Mouse (Mus musculus) intestine, embryonic 16.5 days (tissue): ENCODE measurements around the gene Pemt. TPM values are rescaled to one million over a fixed set of nuclear protein-coding genes. Genes with fewer than 3 reads are reported as not detected.

Source experiments
- ATAC-seq: fragments of 200-750 bp; cut with Nextera tagmentation; 2 replicates; pipeline ENCODE4 v1.8.0; 2017; ENCODE audit warnings: moderate TSS enrichment, moderate library complexity
- H3K27ac ChIP-seq: fragments of 300-500 bp; sonication (generic); 2 replicates; pipeline ENCODE4 v1.5.1; 2014; ENCODE audit warnings: mild to moderate bottlenecking, low read length
- H3K27me3 ChIP-seq: fragments of 300-500 bp; sonication (generic); replicated peaks from 2 replicates; pipeline ENCODE4 v1.6.1; 2014; ENCODE audit warnings: low read length, control low read depth, mixed read lengths; ENCODE audit not compliant: control insufficient read depth, insufficient read depth
- H3K36me3 ChIP-seq: fragments of 300-500 bp; sonication (generic); 2 replicates; pipeline ENCODE4 v1.6.1; 2014; ENCODE audit warnings: low read length, control low read depth; ENCODE audit not compliant: control insufficient read depth, insufficient read depth
- H3K4me1 ChIP-seq: fragments of 300-500 bp; sonication (generic); 2 replicates; pipeline ENCODE4 v1.6.1; 2014; ENCODE audit warnings: low read length, control low read depth, mixed read lengths; ENCODE audit not compliant: control insufficient read depth, insufficient read depth
- H3K4me2 ChIP-seq: fragments of 300-500 bp; sonication (generic); 2 replicates; pipeline ENCODE4 v1.6.1; 2014; ENCODE audit warnings: low read depth, low read length, control low read depth
- H3K4me3 ChIP-seq: fragments of 300-500 bp; sonication (generic); 2 replicates; pipeline ENCODE4 v1.5.1; 2014; ENCODE audit warnings: mild to moderate bottlenecking, low read length
- H3K9ac ChIP-seq: fragments of 300-500 bp; sonication (generic); 2 replicates; pipeline ENCODE4 v1.6.1; 2014; ENCODE audit warnings: low read depth, low read length
- H3K9me3 ChIP-seq: fragments of 300-500 bp; sonication (generic); 2 replicates; pipeline ENCODE4 v1.6.1; 2016; ENCODE audit warnings: low read length, control low read depth; ENCODE audit not compliant: control insufficient read depth
- WGBS: fragments of 180-500 bp; shearing (Covaris S2); extraction: QIAGEN DNeasy Blood & Tissue Kit; methylation state at CpG from one replicate; pipeline ENCODE4 v1.1.7; 2014; 5-methylcytosine and 5-hydroxymethylcytosine counted together
- polyA plus RNA-seq: library from polyadenylated mRNA; unstranded; fragments of >200 nt; fragmentation: Nextera tagmentation; extraction: Ambion mirVana; gene quantifications from 2 replicates; pipeline ENCODE4 v1.2.1, GENCODE M21; 2015

The Pemt gene
- polyA plus RNA-seq, 1 experiment from 2014 or later: 6.7 TPM

DNA sequence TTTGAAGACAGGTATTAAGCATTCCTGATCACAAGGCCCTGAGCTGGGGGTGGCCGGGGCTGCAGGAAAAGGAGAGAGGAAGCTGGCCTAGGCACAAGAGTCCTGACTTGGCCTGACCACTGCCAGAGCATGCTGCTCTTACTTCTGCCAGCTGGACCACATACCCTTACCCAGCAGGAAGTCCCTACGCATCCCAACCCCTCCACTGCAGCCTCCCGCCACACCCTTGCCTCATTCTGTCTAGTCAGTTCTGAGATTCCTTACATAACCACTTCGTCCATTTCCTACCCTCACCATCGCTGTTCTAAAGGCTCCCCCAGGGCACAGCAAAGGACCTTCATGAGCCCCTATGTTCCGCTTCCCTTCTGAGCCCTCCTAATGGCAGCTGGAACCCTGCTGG, 12.0 kb downstream of the Pemt start:
- H3K4me1 ChIP-seq: no peaks in the 10 kb centered on the region
- no peaks in the 10 kb centered on the region for H3K36me3 ChIP-seq
- H3K4me3 ChIP-seq: no peak overlapping the region
- ATAC-seq: no peak
- no peaks in the 10 kb centered on the region for H3K27me3 ChIP-seq
- H3K9me3 ChIP-seq: no peaks in the 10 kb centered on the region
- whole genome bisulfite sequencing: 77% methylated on average over 6 of the region's 6 CpGs
- H3K4me2 ChIP-seq: no peak overlapping the region
- H3K27ac ChIP-seq: no peak overlapping the region
- no peak overlapping the region for H3K9ac ChIP-seq

DNA sequence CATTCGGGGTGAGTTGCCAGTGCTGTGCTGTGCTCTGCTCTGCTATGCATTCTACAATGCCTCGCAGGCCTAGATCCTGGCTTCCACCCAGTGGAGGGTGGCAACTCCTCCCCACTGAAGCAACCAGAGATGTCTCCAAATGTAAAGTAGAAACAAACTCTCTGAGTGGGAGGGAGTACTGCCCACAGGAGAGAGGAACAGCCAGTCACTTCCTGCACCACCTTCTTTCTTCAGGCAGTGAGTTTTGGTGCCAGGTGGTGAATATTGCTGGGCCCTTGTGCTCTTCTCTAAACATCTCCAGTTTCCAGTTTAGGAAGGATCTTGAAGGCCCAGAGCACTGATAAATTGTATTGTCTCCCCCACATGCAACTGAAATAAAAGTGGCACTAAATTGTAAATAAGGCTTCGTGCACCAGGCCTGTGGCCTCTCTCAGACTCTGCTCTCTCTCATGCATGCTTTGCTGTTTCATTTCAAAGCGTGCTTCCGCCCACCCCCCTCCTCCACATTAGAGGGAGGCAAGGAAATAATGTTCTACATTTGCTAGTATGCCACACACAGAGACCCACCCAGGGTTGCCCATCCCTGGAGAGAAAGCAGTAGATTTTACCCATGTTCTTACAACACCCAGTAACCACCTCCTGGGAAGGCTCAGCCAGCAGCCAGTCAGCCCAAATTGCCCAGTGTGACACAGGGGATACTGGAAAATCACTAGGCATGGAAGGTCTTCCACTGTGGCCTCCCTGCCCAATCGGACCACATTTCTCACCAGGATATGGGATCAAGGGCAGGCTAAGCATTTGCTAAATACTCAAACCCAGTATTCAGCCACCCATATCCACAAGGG, 13.5 kb downstream of the Pemt start:
- no peak overlapping the region for H3K4me3 ChIP-seq
- no peaks in the 10 kb centered on the region for H3K36me3 ChIP-seq
- no peak for ATAC-seq
- no peak overlapping the region for H3K9ac ChIP-seq
- 68% methylated on average over 6 of the region's 6 CpGs for WGBS
- no peaks in the 10 kb centered on the region for H3K27me3 ChIP-seq
- no peak overlapping the region for H3K27ac ChIP-seq
- peaks cover 9% of the 10 kb centered on the region for H3K4me1 ChIP-seq
- no peaks in the 10 kb centered on the region for H3K9me3 ChIP-seq
- H3K4me2 ChIP-seq: no peak overlapping the region

DNA sequence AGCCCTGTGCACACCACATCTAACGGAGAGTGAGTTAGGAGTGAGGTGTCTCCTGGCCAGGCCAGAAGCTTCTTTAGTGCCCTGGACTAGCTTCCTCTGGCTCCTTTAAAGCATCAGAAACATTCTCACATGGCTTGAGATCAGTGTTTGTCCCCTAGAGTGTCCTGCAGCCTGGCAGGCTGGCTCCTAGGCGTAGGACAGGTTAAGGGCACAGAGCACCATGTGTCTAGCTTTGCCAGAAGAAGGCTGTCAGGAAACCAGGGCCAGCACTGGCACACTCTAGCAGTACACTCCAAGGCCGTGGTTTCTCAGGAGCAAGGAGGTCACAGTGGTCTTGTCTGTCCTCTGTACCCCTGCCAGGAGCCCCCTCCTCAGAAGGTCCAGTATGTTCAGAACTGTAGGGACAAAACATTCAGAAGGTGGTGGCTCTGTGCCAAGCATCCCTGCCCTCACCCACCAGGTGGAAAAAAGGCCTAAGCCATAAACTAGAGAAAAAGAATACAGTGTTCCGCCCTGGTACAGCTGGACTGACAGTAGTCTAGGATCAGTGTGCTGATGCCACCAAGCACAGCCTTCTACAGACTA, 15.4 kb downstream of the Pemt start:
- no peak overlapping the region for H3K9ac ChIP-seq
- WGBS: 93% methylated on average over 4 of the region's 4 CpGs
- ATAC-seq: no peak

DNA sequence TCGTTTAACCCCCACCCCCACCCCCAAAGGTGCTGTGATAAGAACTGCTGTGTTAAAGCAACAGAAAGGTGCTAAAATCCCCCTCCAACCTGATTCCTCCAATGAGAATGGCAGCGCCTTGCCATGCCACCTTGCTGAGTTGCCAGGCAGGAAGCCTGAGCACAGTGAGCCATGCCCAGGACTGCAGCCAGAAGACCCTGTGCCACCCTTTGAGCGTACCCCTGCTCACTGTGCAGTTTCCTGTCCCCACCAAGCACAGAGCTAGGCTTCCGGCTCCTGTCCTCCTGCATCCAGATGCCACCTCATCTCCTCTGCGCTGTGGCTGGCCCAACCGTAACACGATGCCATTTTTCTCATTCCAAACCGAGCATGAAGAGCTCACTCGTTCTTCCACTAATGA, 16.3 kb downstream of the Pemt start:
- Histone ChIP-seq H3K4me3 (no peak overlapping the region), H3K36me3 (no peaks in the 10 kb centered on the region), H3K9me3 (no peaks in the 10 kb centered on the region), H3K27me3 (no peaks in the 10 kb centered on the region), H3K27ac (no peak overlapping the region), H3K4me2 (no peak overlapping the region), H3K4me1 (peaks cover 10% of the 10 kb centered on the region), H3K9ac (no peak overlapping the region)
- WGBS: 72% methylated on average over 9 of the region's 9 CpGs
- ATAC-seq: no peak

More for the DNA sequence above, 15.4 kb downstream of the Pemt start:
- no peak overlapping the region for H3K4me2 ChIP-seq
- no peaks in the 10 kb centered on the region for H3K9me3 ChIP-seq
- H3K36me3 ChIP-seq: no peaks in the 10 kb centered on the region
- H3K4me3 ChIP-seq: no peak overlapping the region
- H3K27me3 ChIP-seq: no peaks in the 10 kb centered on the region
- no peak overlapping the region for H3K27ac ChIP-seq
- peaks cover 10% of the 10 kb centered on the region for H3K4me1 ChIP-seq

DNA sequence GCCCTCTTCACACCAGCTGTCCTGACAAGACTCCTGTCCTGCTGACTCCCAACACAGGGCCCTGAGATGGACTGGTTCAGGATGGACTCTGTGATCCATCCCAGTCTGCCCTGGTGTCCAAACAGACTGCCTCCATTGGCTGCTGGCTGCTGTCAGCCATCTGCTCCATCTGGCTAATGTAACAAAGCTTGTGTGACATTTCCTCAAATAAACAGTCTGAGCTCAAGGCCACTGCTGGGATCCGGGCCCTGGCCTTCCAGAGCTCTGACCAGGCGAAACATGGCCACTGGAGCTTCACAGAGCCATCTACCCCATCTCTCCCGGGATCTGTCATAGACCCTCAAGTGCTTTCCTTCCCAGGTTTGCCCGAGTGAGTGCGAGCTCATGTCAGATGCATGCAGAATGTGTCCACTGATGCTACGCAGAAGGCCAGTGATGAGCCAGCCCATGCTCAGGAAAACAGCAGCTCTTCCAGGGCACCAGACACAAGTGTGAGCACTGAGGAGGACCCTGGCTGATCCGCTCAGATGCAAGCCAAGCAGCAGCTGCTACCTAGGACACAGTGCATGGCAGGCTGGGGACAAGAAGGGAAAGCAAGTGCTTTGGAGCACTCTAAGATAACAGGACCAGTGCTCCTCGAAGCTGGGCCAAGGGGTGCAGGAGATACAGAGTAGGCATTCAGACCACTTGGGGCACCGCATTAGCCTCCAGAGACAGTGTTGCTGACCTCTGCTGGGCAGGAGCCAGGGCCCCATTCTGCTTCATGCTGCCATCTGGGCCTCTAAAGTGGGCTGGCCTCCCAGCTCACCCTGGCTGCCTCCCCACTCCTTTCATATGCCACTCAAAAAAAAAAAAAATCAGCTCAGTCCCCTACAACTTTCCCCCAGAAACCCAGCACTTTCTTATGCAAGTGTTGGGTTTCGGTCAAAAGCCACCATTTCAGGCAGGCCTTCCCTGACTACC, 18.1 kb downstream of the Pemt start:
- no peak overlapping the region for H3K4me2 ChIP-seq
- H3K27me3 ChIP-seq: no peaks in the 10 kb centered on the region
- H3K4me3 ChIP-seq: no peak overlapping the region
- H3K9ac ChIP-seq: no peak overlapping the region; the same call in 1 of the 2 replicates
- ATAC-seq: peak; percentile 61; the same call in 1 of the 2 replicates
- no peaks in the 10 kb centered on the region for H3K36me3 ChIP-seq
- 52% methylated on average over 10 of the region's 10 CpGs for WGBS
- 0 out of 2 replicates have a peak overlapping the region, but pooled peaks have one; percentile 24 for H3K27ac ChIP-seq
- peaks cover 10% of the 10 kb centered on the region for H3K4me1 ChIP-seq
- H3K9me3 ChIP-seq: no peaks in the 10 kb centered on the region

DNA sequence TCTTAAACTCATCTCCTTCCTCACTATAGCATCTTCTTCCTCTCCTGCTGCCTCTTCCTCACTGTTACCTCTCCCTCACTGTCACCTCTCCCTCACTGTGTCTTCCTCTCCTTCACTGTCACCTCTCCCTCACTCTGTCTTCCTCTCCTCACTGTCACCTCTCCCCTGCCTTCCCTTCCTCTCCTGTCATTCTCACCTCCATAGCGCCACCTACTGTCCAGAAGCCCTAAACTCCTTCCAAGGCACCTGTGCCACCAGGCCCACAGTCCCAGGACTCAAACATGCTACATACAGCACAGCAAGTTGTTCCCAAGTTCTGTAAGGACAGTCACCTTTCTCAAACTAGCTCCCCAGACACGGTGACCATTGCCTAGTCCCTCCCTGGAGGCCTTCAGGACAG, 19.0 kb downstream of the Pemt start:
- H3K27ac ChIP-seq: no peak overlapping the region
- no peak overlapping the region for H3K9ac ChIP-seq
- ATAC-seq: peak; percentile 54; the same call in 1 of the 2 replicates
- no peaks in the 10 kb centered on the region for H3K9me3 ChIP-seq
- no peaks in the 10 kb centered on the region for H3K27me3 ChIP-seq
- H3K4me3 ChIP-seq: no peak overlapping the region
- H3K4me1 ChIP-seq: peaks cover 10% of the 10 kb centered on the region
- H3K4me2 ChIP-seq: no peak overlapping the region
- H3K36me3 ChIP-seq: no peaks in the 10 kb centered on the region
- WGBS: 8% methylated on average over 2 of the region's 2 CpGs

DNA sequence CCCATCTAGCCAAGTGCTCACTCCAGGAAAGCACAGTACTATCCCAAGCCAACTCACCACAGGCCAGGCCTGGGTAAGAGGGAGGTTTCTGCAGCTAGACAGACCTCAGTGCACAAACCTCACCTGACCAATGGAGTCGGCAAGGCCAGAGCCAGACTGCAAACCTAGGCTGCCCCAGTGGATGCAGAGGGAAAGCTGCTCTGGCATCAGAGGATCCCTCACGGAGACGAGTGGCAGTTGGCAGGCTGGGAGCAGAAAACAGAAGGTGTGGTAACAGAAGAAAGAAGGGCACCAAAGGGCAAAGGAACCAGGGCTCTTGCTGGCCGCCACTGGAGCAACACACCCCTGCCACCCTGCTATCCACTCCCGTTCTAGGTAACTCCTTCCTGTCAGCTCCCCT, 20.1 kb downstream of the Pemt start:
- no peak overlapping the region for H3K9ac ChIP-seq
- no peak overlapping the region for H3K27ac ChIP-seq
- no peaks in the 10 kb centered on the region for H3K27me3 ChIP-seq
- H3K9me3 ChIP-seq: no peaks in the 10 kb centered on the region
- WGBS: 88% methylated on average over 5 of the region's 5 CpGs
- no peak for ATAC-seq
- H3K36me3 ChIP-seq: no peaks in the 10 kb centered on the region
- H3K4me2 ChIP-seq: no peak overlapping the region
- H3K4me3 ChIP-seq: no peak overlapping the region
- H3K4me1 ChIP-seq: peaks cover 10% of the 10 kb centered on the region

DNA sequence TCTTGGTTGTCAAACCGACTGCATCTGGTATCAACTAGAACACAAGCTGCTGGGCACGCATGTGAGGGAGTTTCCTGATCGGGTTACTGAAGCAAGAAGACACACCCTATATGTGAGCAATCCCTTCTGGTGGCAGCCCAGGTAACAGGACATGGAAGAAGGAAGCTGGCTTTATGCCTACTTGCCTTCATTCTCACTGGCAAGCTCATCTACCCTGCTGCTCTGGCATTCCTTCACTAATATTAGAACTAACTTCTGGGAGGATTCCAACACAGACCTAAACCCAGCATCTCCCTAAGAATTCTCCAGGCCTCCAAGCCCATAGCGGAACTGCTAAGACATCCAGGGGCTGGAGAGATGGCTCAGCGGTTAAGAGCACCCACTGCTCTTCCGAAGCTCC, 25.1 kb downstream of the Pemt start:
- H3K4me3 ChIP-seq: no peak overlapping the region
- no peak overlapping the region for H3K9ac ChIP-seq
- H3K9me3 ChIP-seq: no peaks in the 10 kb centered on the region; the same call in 1 of the 2 replicates
- WGBS: 87% methylated on average over 6 of the region's 6 CpGs
- ATAC-seq: no peak
- no peaks in the 10 kb centered on the region for H3K27me3 ChIP-seq
- H3K36me3 ChIP-seq: no peaks in the 10 kb centered on the region
- no peak overlapping the region for H3K27ac ChIP-seq
- no peak overlapping the region for H3K4me2 ChIP-seq
- no peaks in the 10 kb centered on the region for H3K4me1 ChIP-seq

DNA sequence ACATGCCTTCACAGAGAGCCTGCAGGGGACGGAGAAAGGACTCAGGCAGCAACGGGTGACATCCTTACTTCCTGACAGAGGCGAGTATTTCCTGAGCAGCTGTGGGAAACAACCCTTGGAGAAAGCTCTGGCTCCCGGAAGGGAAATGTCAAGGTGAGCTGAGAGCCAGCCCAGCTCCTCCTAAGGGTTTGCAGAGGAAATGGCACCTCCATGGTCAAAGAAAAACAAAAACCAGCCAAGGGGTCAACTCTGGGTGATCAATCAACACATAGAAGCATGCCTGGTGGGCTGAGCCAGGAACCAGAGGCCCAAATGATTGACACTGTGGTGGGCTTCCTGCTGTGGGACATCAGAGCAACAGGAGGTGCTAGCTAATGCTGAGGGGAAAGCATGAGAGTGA, 29.6 kb downstream of the Pemt start:
- H3K9ac ChIP-seq: no peak overlapping the region
- H3K27me3 ChIP-seq: no peaks in the 10 kb centered on the region
- H3K4me2 ChIP-seq: no peak overlapping the region
- H3K4me1 ChIP-seq: no peaks in the 10 kb centered on the region
- H3K36me3 ChIP-seq: no peaks in the 10 kb centered on the region
- WGBS: 44% methylated on average over 4 of the region's 4 CpGs
- no peak overlapping the region for H3K27ac ChIP-seq
- H3K9me3 ChIP-seq: no peaks in the 10 kb centered on the region; the same call in 1 of the 2 replicates
- no peak overlapping the region for H3K4me3 ChIP-seq
- ATAC-seq: no peak
